Mouse (Mus musculus) cortical plate, adult 2 months (tissue): Measurements from ENCODE around the gene Trp53i11.

Experiments used
- CTCF ChIP-seq: fragments of 200-500 bp; IDR thresholded peaks from 2 replicates; pipeline ENCODE4 v1.5.1; 2011; ENCODE audit warnings: mild to moderate bottlenecking, control low read depth, low read length; ENCODE audit not compliant: insufficient read depth; ENCODE audit errors: extremely low read depth
- POLR2A ChIP-seq: fragments of 200-500 bp; IDR thresholded peaks from 2 replicates; pipeline ENCODE4 v1.6.1; 2011; ENCODE audit warnings: mild to moderate bottlenecking, low read length, control low read depth; ENCODE audit not compliant: insufficient read depth; ENCODE audit errors: extremely low read depth

DNA sequence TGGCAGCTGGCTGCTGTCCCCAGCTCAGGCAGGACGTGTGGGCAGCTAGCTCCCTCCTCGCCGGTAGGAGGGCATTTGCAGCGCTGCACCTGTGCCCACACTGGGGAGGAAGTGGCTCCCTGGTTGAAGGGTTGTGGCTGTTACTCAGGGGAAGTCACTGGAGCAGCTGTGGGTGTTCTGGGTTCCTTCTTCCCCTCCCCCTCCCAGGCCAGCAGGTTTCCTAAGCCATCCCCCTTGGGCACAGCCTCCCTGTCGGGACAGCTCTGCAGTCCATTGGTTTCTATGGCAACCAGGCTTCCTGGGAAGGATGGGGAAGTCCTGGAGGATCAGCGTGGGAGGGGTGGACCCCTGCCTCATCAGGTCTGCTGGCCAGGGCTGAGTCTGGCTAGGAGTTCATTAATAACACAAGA lies 5.3 kb downstream of the Trp53i11 start:
- no peak for TF ChIP-seq POLR2A
- no peak for TF ChIP-seq CTCF
